ENCODE assay signal across 13 mouse cellular contexts in the genomic region with DNA sequence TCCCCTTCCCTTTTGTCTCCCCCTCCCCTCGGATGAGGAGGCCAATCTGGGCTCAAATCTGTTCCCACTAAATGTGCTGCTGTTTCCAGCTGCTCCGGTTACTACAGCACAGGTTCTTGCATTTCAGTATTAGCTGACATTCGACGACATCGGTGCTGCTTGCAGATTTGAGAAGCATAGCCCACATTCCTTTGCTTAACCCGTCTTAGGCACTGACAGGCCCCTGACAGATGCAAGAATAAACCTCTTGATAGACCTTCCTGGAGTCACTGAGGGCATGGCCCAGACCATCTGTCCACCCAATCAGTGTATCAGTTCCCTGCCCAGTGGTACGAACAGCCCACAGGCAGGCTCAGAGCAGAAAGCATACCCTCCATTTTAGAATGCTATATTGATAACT. TPM values are rescaled to one million over a fixed set of nuclear protein-coding genes. Genes with fewer than 3 reads are reported as not detected.
DNase-seq lines count a peak whose midpoint lies in the region; ATAC-seq lines count a peak whose summit lies in the region.
"Had no signal": no experiment of that assay in that cellular context is flagged by ENCODE, and none has a peak within 500 bp of the region (broad histone marks: within the 10 kb centered on the region; RNA-seq: fewer than 3 reads in every experiment).

No protein-coding gene starts in this region.

- no peak for DNase-seq in heart, adult 8-10 months (ENCODE audit: low spot score)
- DNase-seq in embryo, embryonic 9.5 days (ENCODE audit: extremely low spot score), result peak; percentile 21
- DNase-seq in hindbrain, embryonic 11.5 days (ENCODE audit: low spot score), result peak; percentile 25
- DNase-seq in mesoderm, embryonic 11.5 days (ENCODE audit: low read depth, low spot score), result peak; percentile 60
- no peak for DNase-seq in cerebellum, adult 8-10 months
- DNase-seq in cerebellum, postnatal 14 days, result no peak
- no peak for DNase-seq in frontal cortex, adult 2 months (ENCODE audit: extremely low spot score in 1 of 2, low spot score in 1 of 2)
- DNase-seq: cerebellum, adult 11 months; kidney, adult 9 months; thymus, postnatal 4 days had no signal

- ATAC-seq in heart, embryonic 16.5 days (replicated peaks; ENCODE audit: extremely low read depth, insufficient read depth, low FRiP score), result peak; percentile 24; the same call in 1 of the 2 replicates
- ATAC-seq in hindbrain, embryonic 11.5 days (ENCODE audit: low FRiP score), result peak; percentile 35; the same call in 1 of the 2 replicates

- no peaks in the 10 kb centered on the region for H3K27me3 ChIP-seq in heart, embryonic 16.5 days (ENCODE audit: control insufficient read depth, insufficient read depth, low read length)
- no peaks in the 10 kb centered on the region for H3K27me3 ChIP-seq in hindbrain, embryonic 11.5 days (ENCODE audit: control insufficient read depth, insufficient read depth, low read length)
- H3K27me3 ChIP-seq: CH12.LX; midbrain, embryonic 13.5 days had no signal

- no peaks in the 10 kb centered on the region for H3K9me3 ChIP-seq in heart, embryonic 16.5 days (replicated peaks; ENCODE audit: control insufficient read depth, low read length)
- no peaks in the 10 kb centered on the region for H3K9me3 ChIP-seq in hindbrain, embryonic 11.5 days (ENCODE audit: control insufficient read depth, low read length)
- H3K9me3 ChIP-seq: midbrain, embryonic 13.5 days had no signal

- H3K9ac ChIP-seq in heart, embryonic 16.5 days (ENCODE audit: low read length), result no peak overlapping the region
- no peak overlapping the region for H3K9ac ChIP-seq in hindbrain, embryonic 11.5 days (ENCODE audit: low read depth, low read length)
- H3K9ac ChIP-seq: midbrain, embryonic 13.5 days had no signal

- WGBS in heart, embryonic 16.5 days, result 15% methylated on average over 7 of the region's 7 CpGs
- WGBS in hindbrain, embryonic 11.5 days, result 34% methylated on average over 7 of the region's 7 CpGs

- H3K27ac ChIP-seq in heart, embryonic 16.5 days (ENCODE audit: low read length), result peak overlapping the region; percentile 43
- no peak overlapping the region for H3K27ac ChIP-seq in hindbrain, embryonic 11.5 days (ENCODE audit: low read depth, low read length)
- H3K27ac ChIP-seq: midbrain, embryonic 13.5 days had no signal

- H3K4me1 ChIP-seq in heart, embryonic 16.5 days (ENCODE audit: control insufficient read depth, insufficient read depth, low read length), result peaks cover 30% of the 10 kb centered on the region
- peaks cover 5% of the 10 kb centered on the region for H3K4me1 ChIP-seq in hindbrain, embryonic 11.5 days (replicated peaks; ENCODE audit: control insufficient read depth, insufficient read depth, low read length)

- no peak overlapping the region for H3K4me3 ChIP-seq in heart, embryonic 16.5 days (ENCODE audit: low read length)
- H3K4me3 ChIP-seq in hindbrain, embryonic 11.5 days (ENCODE audit: low read depth, low read length), result no peak overlapping the region
- H3K4me3 ChIP-seq: midbrain, embryonic 13.5 days had no signal

- H3K4me2 ChIP-seq in heart, embryonic 16.5 days (ENCODE audit: low read depth, low read length), result no peak overlapping the region
- H3K4me2 ChIP-seq in hindbrain, embryonic 11.5 days (replicated peaks; ENCODE audit: low read depth, low read length), result no peak overlapping the region
- H3K4me2 ChIP-seq: midbrain, embryonic 13.5 days had no signal

- peaks cover 15% of the 10 kb centered on the region; the same call in 1 of the 2 replicates for H3K36me3 ChIP-seq in heart, embryonic 16.5 days (ENCODE audit: control insufficient read depth, insufficient read depth)
- H3K36me3 ChIP-seq in hindbrain, embryonic 11.5 days (ENCODE audit: control insufficient read depth, insufficient read depth, low read length), result no peaks in the 10 kb centered on the region

RNA-seq across cellular contexts. Expression of a gene that starts 38.1 kb away (rescaled TPM):
- 55.1 and 82.6 TPM in 2 replicates for polyA plus RNA-seq in heart, embryonic 16.5 days (2015; fragmentation: Nextera tagmentation; extraction: Ambion mirVana)
- 10 to 100 TPM; 46.0 to 59.4 (median 50.9) TPM for total RNA-seq in heart, adult 8-10 months (2022)
- polyA plus RNA-seq in hindbrain, embryonic 11.5 days (2014; fragmentation: Nextera tagmentation; extraction: Ambion mirVana), result 68.6 and 75.5 TPM in 2 replicates
- polyA plus RNA-seq in frontal cortex, adult 2 months (2012; rRNA removed), result 42.5 and 44.7 TPM in 2 replicates

Comparison
In these comparisons a context has a peak if more than half of its experiments do, and no peak if none do; other contexts are left out.
1. DNase-seq: peak in embryo, embryonic 9.5 days (single experiment), hindbrain, embryonic 11.5 days (single experiment) and mesoderm, embryonic 11.5 days (single experiment); none in heart, adult 8-10 months (single experiment), cerebellum, adult 8-10 months (single experiment), cerebellum, postnatal 14 days (0 of 2) and frontal cortex, adult 2 months (0 of 2).